Mouse (Mus musculus): ENCODE data around the gene Usp48.

Gene Usp48

GRCm38 (mm10) chr4:137609702-137610101 lies 16.1 kb downstream of the Usp48 start:
- no peak for DNase-seq (ENCODE audit: low spot score)

GRCm38 (mm10) chr4:137610256-137610655 lies 16.7 kb downstream of the Usp48 start:
- no peak for DNase-seq (ENCODE audit: low spot score)

GRCm38 (mm10) chr4:137622847-137623246 lies 29.3 kb downstream of the Usp48 start:
- DNase-seq (ENCODE audit: low spot score): no peak

- no peak for DNase-seq (ENCODE audit: low spot score)
Measured at GRCm38 (mm10) chr4:137627476-137628235, 34.1 kb downstream of the Usp48 start.

- DNase-seq (ENCODE audit: low spot score): no peak
Measured at GRCm38 (mm10) chr4:137628400-137628799, 34.8 kb downstream of the Usp48 start.

GRCm38 (mm10) chr4:137629354-137629753 lies 35.8 kb downstream of the Usp48 start:
- no peak for DNase-seq (ENCODE audit: low spot score)

GRCm38 (mm10) chr4:137630153-137630552 lies 36.6 kb downstream of the Usp48 start:
- DNase-seq (ENCODE audit: low spot score): no peak

- peak; percentile 86 for DNase-seq (ENCODE audit: low spot score)
Measured at GRCm38 (mm10) chr4:137631596-137631995, 38.0 kb downstream of the Usp48 start.

GRCm38 (mm10) chr4:137633394-137633793 lies 39.8 kb downstream of the Usp48 start:
- DNase-seq (ENCODE audit: low spot score): no peak

GRCm38 (mm10) chr4:137636597-137636996 lies 43.0 kb downstream of the Usp48 start:
- DNase-seq (ENCODE audit: low spot score): no peak

GRCm38 (mm10) chr4:137641556-137641955 lies 48.0 kb downstream of the Usp48 start:
- no peak for DNase-seq (ENCODE audit: low spot score)

GRCm38 (mm10) chr4:137642101-137642500 lies 48.5 kb downstream of the Usp48 start:
- DNase-seq (ENCODE audit: low spot score): no peak

- DNase-seq (ENCODE audit: low spot score): no peak
Measured at GRCm38 (mm10) chr4:137643459-137643858, 49.9 kb downstream of the Usp48 start.

GRCm38 (mm10) chr4:137646262-137646661 lies 52.7 kb downstream of the Usp48 start:
- DNase-seq (ENCODE audit: low spot score): no peak

- DNase-seq (ENCODE audit: low spot score): no peak
Measured at GRCm38 (mm10) chr4:137647648-137648047, 54.1 kb downstream of the Usp48 start.

- no peak for DNase-seq (ENCODE audit: low spot score)
Measured at GRCm38 (mm10) chr4:137648230-137648629, 54.7 kb downstream of the Usp48 start.

GRCm38 (mm10) chr4:137650912-137651311 lies 57.4 kb downstream of the Usp48 start:
- DNase-seq (ENCODE audit: low spot score): no peak

GRCm38 (mm10) chr4:137652835-137653346 lies 59.3 kb downstream of the Usp48 start:
- no peak for DNase-seq (ENCODE audit: low spot score)

- no peak for DNase-seq (ENCODE audit: low spot score)
Measured at GRCm38 (mm10) chr4:137655241-137656031, 61.9 kb downstream of the Usp48 start.

GRCm38 (mm10) chr4:137657674-137658073 lies 64.1 kb downstream of the Usp48 start:
- DNase-seq (ENCODE audit: low spot score): no peak

GRCm38 (mm10) chr4:137659541-137659940 lies 66.0 kb downstream of the Usp48 start:
- no peak for DNase-seq (ENCODE audit: low spot score)

- DNase-seq (ENCODE audit: low spot score): no peak
Measured at GRCm38 (mm10) chr4:137660364-137661077, 67.0 kb downstream of the Usp48 start.

Data from testis, postnatal 14 days (tissue).